Mouse (Mus musculus) gastrocnemius, postnatal 4 days (tissue): Measurements from ENCODE around the gene Amigo1. TPM values are rescaled to one million over a fixed set of nuclear protein-coding genes. Genes with fewer than 3 reads are reported as not detected.

Experiments
- total RNA-seq, 2 experiments: library from RNA; stranded (reverse); gene quantifications; 2 replicates each; pipeline ENCODE4 v1.2.3; 2021

Amigo1 gene
- total RNA-seq, 2 experiments from 2014 or later: 27.9 to 32.2 TPM

Other genes starting within 250 kb of the Amigo1 start
- gene Gstm6, start 242.6 kb upstream of the Amigo1 start, total RNA-seq: 1 to 10 TPM; 1.7 to 1.9 TPM
- gene Gstm3, start 217.1 kb upstream of the Amigo1 start, total RNA-seq: not detected
- gene Gstm2, start 199.9 kb upstream of the Amigo1 start, total RNA-seq: 10 to 100 TPM; 46.5 to 48.8 TPM
- 10 to 100 TPM; 59.6 to 61.2 TPM for gene Gstm1, start 168.4 kb upstream of the Amigo1 start, total RNA-seq
- 1 to 10 TPM; 7.9 to 9.8 TPM for gene Gstm4, start 141.4 kb upstream of the Amigo1 start, total RNA-seq
- 10 to 100 TPM; 20.2 to 22.2 TPM for gene Ampd2, start 99.7 kb upstream of the Amigo1 start, total RNA-seq
- under 1 TPM; 0.31 to 0.49 TPM for gene Gnat2, start 93.5 kb upstream of the Amigo1 start, total RNA-seq
- 10 to 100 TPM; 56.6 to 60.5 TPM for gene Gnai3, start 40.2 kb upstream of the Amigo1 start, total RNA-seq
- under 1 TPM; 0.18 to 0.22 TPM for gene Gpr61, start 31.5 kb upstream of the Amigo1 start, total RNA-seq
- gene Cyb561d1, start 14.9 kb downstream of the Amigo1 start, total RNA-seq: 1 to 10 TPM; 4.5 to 6.1 TPM
- 10 to 100 TPM; 16.4 to 27.7 TPM for gene Atxn7l2, start 24.6 kb downstream of the Amigo1 start, total RNA-seq
- gene Sypl2, start 40.3 kb downstream of the Amigo1 start, total RNA-seq: 100 to 1,000 TPM; 441 to 517 TPM
- gene Psma5, start 70.6 kb downstream of the Amigo1 start, total RNA-seq: 100 to 1,000 TPM; 126 to 128 TPM
- 10 to 100 TPM; 54.6 to 59.9 TPM for gene Sort1, start 97.7 kb downstream of the Amigo1 start, total RNA-seq
- not detected for gene Mybphl, start 178.6 kb downstream of the Amigo1 start, total RNA-seq
- gene Psrc1, start 197.5 kb downstream of the Amigo1 start, total RNA-seq: 1 to 10 TPM; 4.1 to 6.0 TPM
- gene Celsr2, start 229.2 kb downstream of the Amigo1 start, total RNA-seq: 1 to 10 TPM; 3.0 to 5.9 TPM